Mouse (Mus musculus) embryonic stem cell, embryonic (primary cell): ENCODE results near the gene Pde4a.

ENCODE experiments used
- CTCF ChIA-PET, 4 experiments: fragments of 300-600 bp in 2 of 4; fragments of 350-600 bp in 2 of 4; sonication (Branson Sonifier 250); formaldehyde crosslinking; loops; one replicate each; lab custom pipeline; 2022; ENCODE audit warnings: inconsistent platforms in 2 of 4; lab: Charles Lee
- POLR2A ChIA-PET, 4 experiments: fragments of 300-600 bp in 2 of 4; fragments of 350-600 bp in 2 of 4; sonication (Branson Sonifier 250); formaldehyde crosslinking; loops; one replicate each; lab custom pipeline; 2022; ENCODE audit warnings: antibody characterized with exemption in 4 of 4, inconsistent platforms in 1 of 4; lab: Charles Lee

Gene Pde4a

DNA sequence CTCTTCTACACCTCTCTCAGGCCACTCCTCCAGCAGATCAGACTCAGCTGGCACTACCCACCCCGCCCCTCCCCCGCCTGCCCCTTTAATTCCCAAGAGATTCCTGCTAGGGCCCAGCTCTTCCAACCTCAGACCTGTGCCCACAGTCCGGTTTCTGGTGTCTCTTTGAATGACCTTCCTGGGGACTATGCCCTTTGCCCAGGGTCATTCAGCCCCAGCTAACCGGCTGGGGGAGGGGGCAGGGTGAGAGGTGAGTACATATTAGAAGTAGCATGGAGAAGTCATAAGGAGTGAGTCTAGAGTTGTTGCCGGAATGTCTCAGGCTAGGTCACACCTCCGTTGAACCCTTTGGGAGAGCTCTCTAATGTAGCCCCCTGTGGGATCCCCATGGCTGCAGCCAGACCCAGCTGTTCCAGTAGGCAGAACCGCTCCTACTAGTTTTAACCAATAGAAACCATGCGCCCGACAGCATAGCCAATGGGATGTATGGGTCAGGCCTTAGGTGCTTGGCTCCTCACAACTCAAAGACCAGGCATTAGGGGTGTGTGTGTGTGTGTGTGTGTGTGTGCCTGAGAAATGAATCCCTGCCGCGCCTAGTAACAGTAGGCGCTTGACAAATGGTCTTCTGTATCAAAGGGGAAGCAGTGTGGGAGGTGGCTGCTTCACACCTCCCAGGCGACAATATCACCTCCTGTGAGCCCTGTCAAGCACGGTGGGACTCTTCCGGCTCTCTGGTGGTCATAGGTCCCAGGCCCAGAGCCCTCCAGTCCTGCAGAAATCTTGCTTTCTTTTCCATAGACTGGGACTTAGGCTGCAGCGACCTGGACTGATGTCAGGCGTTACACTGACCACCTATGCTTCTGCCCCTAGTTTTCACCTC, 84.4 kb downstream of the Pde4a start:
- ChIA-PET POLR2A (interaction anchor here in 3 of 4 experiments (0.6 to 2.7 kb wide), 7 partner anchors 8 to 379 kb away, joined by 3 to 6 read pairs (median 3); partner anchors contain the start of genes Cdkn2d (in 1 of the 3), Gm38431 (in 1 of the 3) and Raver1 (in 1 of the 3)), CTCF (interaction anchor here in 3 of 4 experiments (0.6 to 1.2 kb wide), 4 partner anchors 8 to 107 kb away, joined by 3 to 4 read pairs (median 4); no protein-coding TSS in a partner anchor)

DNA sequence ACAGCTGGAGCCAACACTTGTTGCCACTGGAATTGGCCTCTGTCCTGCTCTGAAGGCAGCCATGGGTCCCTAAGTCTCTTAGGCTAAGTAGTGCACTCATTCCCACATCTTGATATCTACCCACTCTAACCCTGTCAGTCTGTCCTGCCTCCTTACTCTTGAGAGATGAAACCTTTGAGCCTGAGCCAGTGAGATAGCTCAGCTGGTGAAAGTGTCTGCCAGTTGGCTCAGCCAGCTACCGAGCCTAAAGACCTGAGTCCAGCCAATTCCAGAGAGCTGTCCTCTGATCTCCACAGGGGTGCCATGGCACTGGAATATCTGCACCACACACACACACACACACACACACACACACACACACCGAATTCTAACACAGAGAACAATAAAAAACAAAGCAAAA, 85.0 kb downstream of the Pde4a start:
- POLR2A ChIA-PET = interaction anchor here in 3 of 4 experiments (0.6 to 2.7 kb wide), 7 partner anchors 9 to 352 kb away, joined by 3 to 6 read pairs (median 4); partner anchors contain the start of genes Atg4d (in 1 of the 3), Eif3g (in 1 of the 3), Gm38431 (in 1 of the 3) and Raver1 (in 1 of the 3)
- CTCF ChIA-PET = interaction anchor here (0.5 to 1.5 kb wide), 5 partner anchors 9 to 107 kb away, joined by 3 to 4 read pairs (median 4); no protein-coding TSS in a partner anchor

DNA sequence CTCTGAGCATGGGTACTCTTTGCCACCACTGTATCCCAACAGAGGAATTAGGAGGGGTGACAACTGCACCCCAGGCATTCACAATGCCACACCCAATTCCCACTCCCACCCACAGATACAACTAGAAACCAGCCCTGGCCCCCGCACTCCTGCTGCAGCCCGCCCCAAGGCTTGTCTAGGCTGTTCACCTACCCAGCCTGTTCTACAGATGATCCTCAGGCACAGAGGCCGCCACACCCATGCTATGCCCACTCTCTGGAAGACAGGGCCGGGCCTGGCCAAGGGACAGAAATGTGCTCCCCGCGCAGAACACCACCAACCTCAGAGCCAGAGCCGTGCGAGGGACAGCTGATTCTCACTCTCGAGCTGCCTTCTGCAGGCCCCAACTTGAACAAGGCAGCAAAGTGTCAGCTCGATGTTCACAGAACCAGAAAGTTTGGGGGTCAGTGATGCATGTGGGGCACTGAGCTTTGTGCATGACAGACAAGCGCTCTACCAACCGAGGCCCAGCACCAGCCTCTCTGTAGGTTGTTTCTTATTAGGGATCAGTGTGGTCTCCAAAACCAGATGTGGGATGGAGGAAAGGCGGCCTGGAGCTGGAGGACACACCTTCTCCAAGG, 85.7 kb downstream of the Pde4a start:
- ChIA-PET POLR2A (interaction anchor here in 3 of 4 experiments (0.6 to 2.7 kb wide), 13 partner anchors 10 to 353 kb away, joined by 3 to 6 read pairs (median 3); partner anchors contain the start of genes Atg4d (in 1 of the 3), Eif3g (in 1 of the 3), Gm38431 (in 1 of the 3) and Keap1 (in 1 of the 3)), CTCF (interaction anchor here (0.5 to 1.5 kb wide), 8 partner anchors 10 to 236 kb away, joined by 3 to 12 read pairs (median 3); no protein-coding TSS in a partner anchor)

DNA sequence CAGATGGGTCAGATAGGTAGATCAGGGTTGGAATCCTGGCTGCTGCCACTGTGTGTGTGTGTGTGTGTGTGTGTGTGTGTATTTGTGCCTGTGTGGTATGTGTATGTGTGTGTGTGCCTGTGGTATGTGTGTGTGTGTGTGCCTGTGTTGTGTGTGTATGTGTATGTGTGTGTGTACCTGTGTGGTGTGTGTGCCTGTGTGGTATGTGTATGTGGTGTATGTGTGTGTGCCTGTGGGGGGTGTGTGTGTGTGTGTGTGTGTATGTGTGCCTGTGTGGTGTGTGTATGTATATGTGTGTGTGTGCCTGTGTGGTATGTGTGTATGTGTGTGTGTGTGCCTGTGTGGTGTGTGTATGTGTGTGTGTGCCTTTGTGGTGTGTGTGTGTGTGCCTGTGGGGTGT, 89.2 kb downstream of the Pde4a start:
- ChIA-PET POLR2A (no interaction called here), CTCF (interaction anchor here in 1 of 4 experiments (0.7 kb wide), 1 partner anchor 291 kb away, joined by 4 read pairs; no protein-coding TSS in a partner anchor)

DNA sequence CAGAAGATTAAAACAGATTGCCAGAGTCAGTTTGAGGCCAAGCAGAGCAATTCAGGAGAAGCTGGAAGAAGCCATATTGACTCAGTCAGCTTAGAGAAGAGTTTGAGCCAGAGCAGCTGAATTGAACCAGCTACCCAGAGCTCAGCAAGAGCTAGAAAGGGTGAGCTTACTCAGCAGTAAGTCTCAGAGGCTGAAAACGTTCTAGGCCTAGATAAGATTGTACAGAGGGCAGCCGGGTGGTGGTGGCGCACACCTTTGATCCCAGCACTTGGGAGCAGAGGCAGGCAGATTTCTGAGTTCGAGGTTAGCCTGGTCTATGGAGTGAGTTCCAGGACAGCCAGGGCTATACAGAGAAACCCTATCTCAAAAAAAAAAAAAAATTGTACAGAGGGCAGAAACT, 90.8 kb downstream of the Pde4a start:
- ChIA-PET CTCF (interaction anchor here in 3 of 4 experiments (0.6 to 1.3 kb wide), 4 partner anchors 11 to 159 kb away, joined by 3 to 7 read pairs (median 4); no protein-coding TSS in a partner anchor), POLR2A (interaction anchor here in 3 of 4 experiments (0.5 to 1.6 kb wide), 10 partner anchors 9 to 510 kb away, joined by 3 to 14 read pairs (median 4); partner anchors contain the start of gene Kri1 (in 1 of the 3))

DNA sequence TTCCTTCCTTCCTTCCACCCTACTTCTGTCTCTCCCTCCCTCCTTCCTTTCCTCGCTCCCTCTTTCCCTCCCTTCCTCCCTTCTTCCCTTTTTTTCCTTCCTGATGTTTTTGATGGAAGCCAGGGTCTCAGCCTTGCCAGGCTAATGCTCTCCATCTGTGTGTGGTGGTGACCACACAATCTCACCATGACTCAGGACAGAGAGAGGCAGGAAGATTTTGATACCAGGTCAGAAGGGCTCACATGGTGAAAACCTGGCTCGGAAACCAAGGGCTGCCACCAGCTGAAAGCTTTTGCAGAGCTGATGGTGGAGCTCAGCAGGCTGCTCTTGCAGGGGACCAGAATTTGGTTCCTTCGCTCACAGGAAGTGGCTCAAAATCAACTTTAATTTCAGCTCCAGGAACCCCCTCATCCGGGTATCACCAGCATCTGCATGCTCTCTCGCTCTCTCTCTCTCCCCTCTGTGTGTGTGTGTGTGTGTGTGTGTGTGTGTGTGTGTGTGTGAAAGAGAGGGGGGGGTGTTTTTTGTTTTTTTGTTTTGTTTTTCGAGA, 95.1 kb downstream of the Pde4a start:
- POLR2A ChIA-PET = interaction anchor here in 2 of 4 experiments (0.6 to 0.7 kb wide), 3 partner anchors 9 to 715 kb away, joined by 3 to 4 read pairs (median 3); no protein-coding TSS in a partner anchor
- CTCF ChIA-PET = interaction anchor here in 1 of 4 experiments (0.9 kb wide), 1 partner anchor 202 kb away, joined by 4 read pairs; no protein-coding TSS in a partner anchor

DNA sequence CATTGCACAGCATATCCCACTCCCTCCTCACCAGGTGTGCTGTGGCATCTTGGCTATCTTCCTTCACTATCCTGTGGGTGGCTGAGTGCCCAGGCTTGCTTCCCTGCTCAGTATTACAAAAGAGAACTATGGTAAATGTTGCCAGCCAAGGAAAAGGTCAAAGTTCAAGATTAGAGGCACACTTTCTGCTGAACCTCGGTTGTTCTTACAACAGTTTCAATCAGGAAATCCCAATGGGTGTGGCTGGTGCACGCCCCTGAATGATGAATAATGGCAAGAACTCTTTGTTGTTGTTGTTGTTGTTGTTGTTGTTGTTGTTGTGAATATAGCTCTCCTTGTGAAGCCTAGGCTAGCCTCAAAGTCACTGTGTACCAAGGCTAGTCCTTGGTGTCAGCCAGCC, 96.3 kb downstream of the Pde4a start:
- CTCF ChIA-PET = interaction anchor here in 3 of 4 experiments (0.6 to 1.1 kb wide), 3 partner anchors 58 to 233 kb away, joined by 3 to 6 read pairs (median 4); partner anchors contain the start of gene Icam4 (in 1 of the 3)
- POLR2A ChIA-PET = interaction anchor here in 2 of 4 experiments (0.6 to 1.7 kb wide), 5 partner anchors 20 to 113 kb away, joined by 3 to 5 read pairs (median 4); no protein-coding TSS in a partner anchor
